Mouse (Mus musculus) embryonic facial prominence, embryonic 14.5 days (tissue): ENCODE results near the gene Llph. TPM values are rescaled to one million over a fixed set of nuclear protein-coding genes. Genes with fewer than 3 reads are reported as not detected.

Experiments
- ATAC-seq: fragments of 200-750 bp; cut with Nextera tagmentation; 2 replicates; pipeline ENCODE4 v1.8.0; 2017; ENCODE audit warnings: low read depth, moderate number of reproducible peaks, moderate TSS enrichment
- DNase-seq: peaks from one replicate; pipeline ENCODE4 v3.0.0-alpha.2; 2015; ENCODE audit warnings: low spot score
- H3K27ac ChIP-seq: fragments of 300-500 bp; sonication (generic); replicated peaks from 2 replicates; pipeline ENCODE4 v1.5.1; 2014; ENCODE audit warnings: low read depth, mild to moderate bottlenecking, low read length, moderate library complexity
- H3K27me3 ChIP-seq: fragments of 300-500 bp; sonication (generic); replicated peaks from 2 replicates; pipeline ENCODE4 v1.6.1; 2014; ENCODE audit warnings: low read length; ENCODE audit not compliant: control insufficient read depth, insufficient read depth
- H3K36me3 ChIP-seq: fragments of 300-500 bp; sonication (generic); 2 replicates; pipeline ENCODE4 v1.6.1; 2014; ENCODE audit warnings: low read length, mixed read lengths; ENCODE audit not compliant: control insufficient read depth, insufficient read depth
- H3K4me1 ChIP-seq: fragments of 300-500 bp; sonication (generic); 2 replicates; pipeline ENCODE4 v1.6.1; 2014; ENCODE audit warnings: antibody characterized with exemption, low read length; ENCODE audit not compliant: control insufficient read depth, insufficient read depth
- H3K4me2 ChIP-seq: fragments of 300-500 bp; sonication (generic); 2 replicates; pipeline ENCODE4 v1.6.1; 2014; ENCODE audit warnings: low read depth, mild to moderate bottlenecking, low read length, moderate library complexity, mixed read lengths
- H3K4me3 ChIP-seq: fragments of 300-500 bp; sonication (generic); 2 replicates; pipeline ENCODE4 v1.5.1; 2014; ENCODE audit warnings: low read depth, mild to moderate bottlenecking, low read length
- H3K9ac ChIP-seq: fragments of 300-500 bp; sonication (generic); 2 replicates; pipeline ENCODE4 v1.6.1; 2014; ENCODE audit warnings: low read depth, mild to moderate bottlenecking, low read length, moderate library complexity, mixed read lengths
- H3K9me3 ChIP-seq: fragments of 300-500 bp; sonication (generic); 2 replicates; pipeline ENCODE4 v1.6.1; 2016; ENCODE audit warnings: low read length; ENCODE audit not compliant: control insufficient read depth
- WGBS: fragments of 180-500 bp; shearing (Covaris S2); extraction: QIAGEN DNeasy Blood & Tissue Kit; methylation state at CpG from one replicate; pipeline ENCODE4 v1.1.7; 2014; 5-methylcytosine and 5-hydroxymethylcytosine counted together
- polyA plus RNA-seq: library from polyadenylated mRNA; unstranded; fragments of >200 nt; fragmentation: Nextera tagmentation; extraction: Ambion mirVana; gene quantifications from 2 replicates; pipeline ENCODE4 v1.2.1, GENCODE M21; 2014

The Llph gene
- polyA plus RNA-seq, 1 experiment from 2014 or later, result 44.4 TPM

- Histone ChIP-seq H3K36me3 (no peaks in the 10 kb centered on the region), H3K9me3 (no peaks in the 10 kb centered on the region), H3K4me3 (no peak overlapping the region), H3K9ac (no peak overlapping the region), H3K4me1 (no peaks in the 10 kb centered on the region), H3K27ac (no peak overlapping the region), H3K27me3 (0 out of 2 replicates have a peak, but pooled peaks cover 9% of the 10 kb centered on the region), H3K4me2 (no peak overlapping the region)
- ATAC-seq (no peak), DNase-seq (no peak)
- WGBS, result 71% methylated on average over 14 of the region's 14 CpGs
Measured at GRCm38 (mm10) chr10:120197061-120197835, 29.6 kb upstream of the Llph start.

DNA sequence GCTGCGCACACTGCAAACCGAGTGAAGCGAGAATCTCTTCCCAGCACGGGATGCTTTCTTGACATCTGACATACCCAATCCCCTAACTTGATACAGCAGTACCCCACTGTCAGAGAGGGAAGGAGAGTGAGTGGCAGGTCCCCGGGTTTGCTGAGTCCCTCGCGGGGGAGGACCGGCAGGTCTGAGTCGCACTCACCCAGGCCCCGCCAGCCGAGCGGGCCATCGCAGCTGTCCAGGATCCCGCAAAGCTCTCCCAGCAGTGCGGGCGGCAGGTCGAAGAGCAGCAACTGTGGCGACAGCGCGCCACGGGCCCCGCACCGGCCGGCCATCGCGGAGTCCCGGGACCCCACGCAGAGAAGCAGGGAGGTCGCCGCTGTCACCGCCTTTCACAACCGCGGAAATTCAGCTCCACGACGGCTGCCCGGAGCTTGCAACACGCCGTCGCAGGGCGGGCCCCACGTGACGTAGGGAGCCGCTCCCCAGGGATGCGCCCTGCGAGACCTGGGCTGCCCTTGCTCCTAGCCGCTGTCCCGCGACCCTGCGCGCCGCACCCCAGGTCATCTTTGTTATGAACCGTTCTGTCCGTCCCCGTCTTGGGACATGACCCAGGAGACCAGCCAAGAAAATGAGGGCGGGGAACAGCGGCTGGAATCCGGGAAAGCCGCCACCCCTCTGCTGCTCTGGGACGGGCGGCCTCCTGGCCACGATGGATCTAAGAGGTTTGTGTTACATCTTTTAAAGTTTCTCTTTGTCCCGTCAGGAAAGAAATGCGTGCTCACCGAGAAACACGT, 25.5 kb upstream of the Llph start, which contains the start of gene Tmbim4:
TSS of gene Tmbim4 (plus strand) at position 460 of the 791 bp plus-strand sequence.
- peak within 1 kb of the TSS; percentile 93 for H3K4me2 ChIP-seq
- H3K27ac ChIP-seq, result 0 out of 2 replicates have a peak within 1 kb of the TSS, but pooled peaks have one; percentile 24
- 1% methylated on average over 24 of the region's 65 CpGs for whole genome bisulfite sequencing
- H3K4me3 ChIP-seq, result peak within 1 kb of the TSS; percentile 57
- peak; percentile 19 for DNase-seq
- H3K9me3 ChIP-seq, result no peaks in the 10 kb centered on the region
- H3K9ac ChIP-seq, result peak within 1 kb of the TSS; percentile 67
- peak; percentile 67 for ATAC-seq
- 0 out of 2 replicates have a peak, but pooled peaks cover 9% of the 10 kb centered on the region for H3K27me3 ChIP-seq
- no peaks in the 10 kb centered on the region for H3K4me1 ChIP-seq
- no peaks in the 10 kb centered on the region for H3K36me3 ChIP-seq

- H3K27me3 ChIP-seq, result 0 out of 2 replicates have a peak, but pooled peaks cover 9% of the 10 kb centered on the region
- H3K27ac ChIP-seq, result 0 out of 2 replicates have a peak within 1 kb of the TSS, but pooled peaks have one; percentile 24
- peak; percentile 56 for ATAC-seq
Measured at GRCm38 (mm10) chr10:120201961-120202402, 24.9 kb upstream of the Llph start, which contains the start of gene Irak3. Gene Irak3, minus strand, starts transcription at chr10:120202130.

GRCm38 (mm10) chr10:120202467-120203250, 24.2 kb upstream of the Llph start:
- Histone ChIP-seq H3K4me2 (0 out of 2 replicates have a peak overlapping the region, but pooled peaks have one; percentile 93), H3K9ac (no peak overlapping the region)
- no peak for DNase-seq

More at GRCm38 (mm10) chr10:120201961-120202402, 24.9 kb upstream of the Llph start, which contains the start of gene Irak3:
- H3K4me2 ChIP-seq, result peak within 1 kb of the TSS; percentile 93
- H3K9me3 ChIP-seq, result no peaks in the 10 kb centered on the region
- DNase-seq, result peak; percentile 86
- WGBS, result 2% methylated on average over 13 of the region's 13 CpGs
- H3K9ac ChIP-seq, result peak within 1 kb of the TSS; percentile 67
- H3K4me3 ChIP-seq, result peak within 1 kb of the TSS; percentile 57
- H3K4me1 ChIP-seq, result no peaks in the 10 kb centered on the region
- H3K36me3 ChIP-seq, result no peaks in the 10 kb centered on the region

GRCm38 (mm10) chr10:120204591-120205210, 22.2 kb upstream of the Llph start:
- H3K9ac ChIP-seq, result no peak overlapping the region
- WGBS, result 80% methylated on average over 13 of the region's 13 CpGs
- DNase-seq (no peak), ATAC-seq (no peak)
- no peaks in the 10 kb centered on the region for H3K4me1 ChIP-seq
- H3K9me3 ChIP-seq, result no peaks in the 10 kb centered on the region
- no peak overlapping the region for H3K4me2 ChIP-seq
- H3K27ac ChIP-seq, result no peak overlapping the region
- H3K36me3 ChIP-seq, result no peaks in the 10 kb centered on the region
- no peak overlapping the region for H3K4me3 ChIP-seq
- H3K27me3 ChIP-seq, result 0 out of 2 replicates have a peak, but pooled peaks cover 9% of the 10 kb centered on the region

More at GRCm38 (mm10) chr10:120202467-120203250, 24.2 kb upstream of the Llph start:
- Histone ChIP-seq H3K36me3 (no peaks in the 10 kb centered on the region), H3K4me1 (no peaks in the 10 kb centered on the region), H3K27me3 (0 out of 2 replicates have a peak, but pooled peaks cover 9% of the 10 kb centered on the region), H3K4me3 (no peak overlapping the region), H3K27ac (no peak overlapping the region), H3K9me3 (no peaks in the 10 kb centered on the region)
- ATAC-seq, result no peak
- WGBS, result 71% methylated on average over 16 of the region's 16 CpGs

DNA sequence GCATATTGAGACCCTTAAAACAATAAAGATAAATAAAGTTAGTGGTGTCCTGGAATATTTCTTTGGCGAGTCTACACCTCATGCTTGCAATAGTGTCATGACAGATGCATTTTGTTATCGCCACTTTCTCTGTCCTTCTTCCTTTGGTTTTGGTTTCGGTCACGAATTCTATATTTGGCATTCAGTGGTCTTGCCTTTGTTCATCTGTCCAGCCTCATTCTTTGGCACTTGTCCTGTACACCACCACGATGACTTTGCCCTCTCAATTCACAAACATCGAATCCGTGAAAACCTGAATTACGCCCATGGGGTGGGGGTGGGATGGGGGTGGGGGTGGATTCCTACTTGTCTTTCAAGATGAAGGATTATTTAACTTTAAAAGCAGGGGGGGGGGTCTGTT, 18.9 kb upstream of the Llph start:
- Histone ChIP-seq H3K27ac (no peak overlapping the region), H3K4me1 (no peaks in the 10 kb centered on the region), H3K27me3 (no peaks in the 10 kb centered on the region), H3K9ac (no peak overlapping the region), H3K4me3 (no peak overlapping the region), H3K36me3 (no peaks in the 10 kb centered on the region; the same call in 1 of the 2 replicates), H3K9me3 (peaks cover 3% of the 10 kb centered on the region; the same call in 1 of the 2 replicates), H3K4me2 (no peak overlapping the region)
- DNase-seq, result no peak
- no peak for ATAC-seq
- WGBS, result 86% methylated on average over 8 of the region's 8 CpGs

- Histone ChIP-seq H3K4me1 (no peaks in the 10 kb centered on the region), H3K27me3 (no peaks in the 10 kb centered on the region), H3K36me3 (no peaks in the 10 kb centered on the region; the same call in 1 of the 2 replicates), H3K4me3 (peak overlapping the region; percentile 98), H3K9me3 (peaks cover 3% of the 10 kb centered on the region; the same call in 1 of the 2 replicates), H3K27ac (no peak overlapping the region), H3K9ac (peak overlapping the region; percentile 84), H3K4me2 (peak overlapping the region; percentile 58)
- DNase-seq (peak; percentile 90), ATAC-seq (peak; percentile 94)
- WGBS, result 4% methylated on average over 47 of the region's 53 CpGs
Measured at GRCm38 (mm10) chr10:120208575-120209538, 18.0 kb upstream of the Llph start.
